Mouse (Mus musculus) urinary bladder, adult 2 months (tissue): Measurements from ENCODE around the gene Gm4181. TPM values are rescaled to one million over a fixed set of nuclear protein-coding genes. Genes with fewer than 3 reads are reported as not detected.
"Not testable (repeated sequence)": the region's sequence is repeated elsewhere in the genome, so short reads cannot be mapped to it uniquely, and the experiment has no call there.

ENCODE experiments used
- DNase-seq: peaks from one replicate; pipeline ENCODE4 v3.0.0; 2022; ENCODE audit warnings: low spot score
- polyA plus RNA-seq: library from polyadenylated mRNA; depleted of rRNA; stranded (reverse); fragments of >200 nt; gene quantifications from 2 replicates; pipeline ENCODE4 v1.2.3, GENCODE M21; 2012; rRNA removed

The Gm4181 gene
- polyA plus RNA-seq = not detected in 2 replicates

- not testable (repeated sequence) for DNase-seq
Observed at GRCm38 (mm10) chr14:51635566-51635965, at the start of gene Gm4181. Gene Gm4181 (minus strand): TSS chr14:51635666.

GRCm38 (mm10) chr14:51677269-51677668 is 41.8 kb upstream of the Gm4181 start:
- DNase-seq = no peak

- peak; percentile 44 for DNase-seq
Observed at GRCm38 (mm10) chr14:51632426-51632825, 3.0 kb downstream of the Gm4181 start.

GRCm38 (mm10) chr14:51611210-51611609 is 24.3 kb downstream of the Gm4181 start, which contains the start of gene Gm17078:
Gene Gm17078 (minus strand): TSS chr14:51611310.
- DNase-seq = no peak

GRCm38 (mm10) chr14:51592039-51592438 is 43.4 kb downstream of the Gm4181 start, which contains the start of gene Gm17174:
Gene Gm17174 (minus strand): TSS chr14:51592139.
- not testable (repeated sequence) for DNase-seq

Other genes starting within 250 kb of the Gm4181 start
- not detected in 2 replicates for gene Vmn2r88, start 224.8 kb downstream of the Gm4181 start, polyA plus RNA-seq
- gene Vmn2r89, start 183.8 kb downstream of the Gm4181 start, polyA plus RNA-seq = not detected in 2 replicates
- gene Gm5622, start 82.9 kb downstream of the Gm4181 start, polyA plus RNA-seq = 0.06 TPM in 2 replicates
- gene Gm17175, start 61.6 kb downstream of the Gm4181 start, polyA plus RNA-seq = not detected in 2 replicates
- gene Gm17174, start 43.5 kb downstream of the Gm4181 start, polyA plus RNA-seq = not detected in 2 replicates
- not detected in 2 replicates for gene Gm17078, start 24.4 kb downstream of the Gm4181 start, polyA plus RNA-seq
- not detected in 2 replicates for gene Gm17079, start 59.8 kb upstream of the Gm4181 start, polyA plus RNA-seq
- gene Gm5800, start 81.5 kb upstream of the Gm4181 start, polyA plus RNA-seq = not detected in 2 replicates
- 0.56 and 0.57 TPM in 2 replicates for gene Ang4, start 137.9 kb upstream of the Gm4181 start, polyA plus RNA-seq
- gene AY358078, start 164.4 kb upstream of the Gm4181 start, polyA plus RNA-seq = not detected in 2 replicates
- not detected in 2 replicates for gene Ear6, start 218.0 kb upstream of the Gm4181 start, polyA plus RNA-seq
- gene Mettl17, start 249.2 kb upstream of the Gm4181 start, polyA plus RNA-seq = 35.8 and 40.5 TPM in 2 replicates